Mouse (Mus musculus): ENCODE data around the gene Slc8a3.
"Not testable (repeated sequence)": the region's sequence is repeated elsewhere in the genome, so short reads cannot be mapped to it uniquely, and the experiment has no call there.

Slc8a3 gene

DNA sequence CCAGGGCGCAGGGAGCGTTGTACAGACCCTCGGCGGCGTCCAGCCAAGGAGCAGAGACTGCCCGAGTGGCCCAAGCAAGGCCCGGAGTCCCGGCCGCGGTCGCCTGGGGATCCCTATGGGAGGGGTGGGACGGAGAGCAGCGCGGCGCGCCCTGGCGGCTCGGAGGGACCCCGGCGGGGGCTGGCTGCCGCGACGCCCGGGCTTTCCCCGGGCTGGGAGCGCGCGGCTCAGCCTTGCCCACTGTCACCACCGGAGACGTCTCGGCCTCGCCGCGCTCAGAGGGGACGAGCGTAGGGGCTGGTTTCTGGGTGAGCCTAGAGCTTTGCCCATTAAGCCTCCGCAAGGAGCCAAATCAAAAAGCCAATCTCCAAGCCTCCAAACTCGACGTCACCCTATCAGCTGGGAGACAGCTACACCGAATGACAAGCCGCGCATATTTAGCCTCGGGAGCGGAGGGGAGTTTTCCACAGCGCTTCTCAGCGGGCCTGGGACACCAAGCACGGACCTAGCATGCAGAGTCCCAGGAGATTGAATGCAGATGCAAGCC lies at the start of gene Slc8a3:
Gene Slc8a3 (minus strand): TSS at position 306 of the 547 bp plus-strand sequence.
- DNase-seq (ENCODE audit: low spot score), result peak; percentile 54

DNA sequence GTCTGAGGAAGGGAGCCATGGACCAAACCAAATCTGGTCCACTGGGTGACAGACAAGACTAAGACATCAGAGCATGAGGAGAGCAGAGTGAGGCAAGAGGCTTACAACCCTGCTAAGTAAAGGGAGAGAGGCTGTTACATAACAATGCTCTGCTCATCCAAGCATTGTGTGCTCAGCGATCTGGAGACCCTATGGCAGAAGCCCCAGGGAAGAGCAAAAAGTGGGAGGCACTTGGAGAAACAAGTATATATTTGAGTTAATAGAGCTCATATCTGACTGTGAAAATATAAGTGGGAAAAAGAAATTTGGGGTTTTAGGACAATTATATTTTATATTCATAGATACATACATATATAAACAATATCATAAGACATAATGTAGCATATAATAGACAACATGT lies 46.4 kb upstream of the Slc8a3 start, which contains the start of gene Gm4787:
Gene Gm4787 (minus strand): TSS at position 101 of the 400 bp plus-strand sequence.
- DNase-seq (ENCODE audit: low spot score), result not testable (repeated sequence)

DNA sequence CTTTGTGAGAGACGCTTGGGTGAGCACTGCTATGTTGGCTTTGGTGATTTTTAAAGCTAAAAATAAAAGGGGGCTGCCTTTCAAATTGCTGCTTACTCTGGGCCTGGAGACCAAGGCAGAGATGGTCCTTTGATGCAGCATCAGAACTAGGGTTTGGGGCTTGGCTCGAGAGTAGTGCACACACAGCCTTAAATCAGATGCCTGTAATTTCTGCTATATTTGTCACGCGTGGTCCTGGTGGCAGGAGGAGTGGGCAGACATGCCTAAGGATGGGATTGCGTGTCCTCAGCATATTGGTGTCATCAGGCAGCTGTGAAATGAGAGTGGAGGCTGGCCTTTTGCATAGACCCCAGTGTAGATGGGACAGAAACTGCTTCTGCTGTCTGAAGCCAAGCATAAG lies 861 bp upstream of the Slc8a3 start:
- no peak for DNase-seq (ENCODE audit: low spot score)

GRCm38 (mm10) chr12:81331937-81332874 lies 774 bp downstream of the Slc8a3 start:
- peak; percentile 77 for DNase-seq (ENCODE audit: low spot score)

DNA sequence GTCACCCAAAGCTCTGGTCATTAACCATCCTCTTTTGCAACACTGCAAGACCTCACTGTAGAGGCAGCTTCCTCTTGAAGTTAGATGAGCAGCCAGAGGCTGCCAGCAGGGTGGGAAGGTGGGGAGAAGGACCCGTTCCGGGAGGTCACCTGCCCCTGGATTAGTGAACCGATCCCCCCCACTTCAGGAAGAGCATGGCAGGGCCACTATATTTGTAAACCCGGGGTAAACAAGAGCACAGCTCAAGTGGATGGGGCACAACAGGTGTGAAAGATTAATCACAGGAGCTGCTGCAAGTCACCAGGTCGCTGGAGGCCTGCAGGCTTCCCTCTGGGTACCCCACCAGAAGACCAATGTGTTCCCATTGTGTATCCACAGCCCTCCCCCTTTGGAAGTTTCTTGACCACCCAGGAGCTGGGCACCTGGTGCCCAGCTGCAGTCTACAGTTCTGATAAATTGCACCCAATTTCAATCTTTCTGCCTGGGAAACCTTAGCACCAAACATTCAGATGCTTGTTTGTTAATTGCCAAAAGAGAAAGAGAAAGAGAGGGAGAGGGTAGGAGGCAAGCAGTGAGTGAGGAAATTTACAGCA lies 1.8 kb downstream of the Slc8a3 start:
- DNase-seq (ENCODE audit: low spot score), result no peak

DNA sequence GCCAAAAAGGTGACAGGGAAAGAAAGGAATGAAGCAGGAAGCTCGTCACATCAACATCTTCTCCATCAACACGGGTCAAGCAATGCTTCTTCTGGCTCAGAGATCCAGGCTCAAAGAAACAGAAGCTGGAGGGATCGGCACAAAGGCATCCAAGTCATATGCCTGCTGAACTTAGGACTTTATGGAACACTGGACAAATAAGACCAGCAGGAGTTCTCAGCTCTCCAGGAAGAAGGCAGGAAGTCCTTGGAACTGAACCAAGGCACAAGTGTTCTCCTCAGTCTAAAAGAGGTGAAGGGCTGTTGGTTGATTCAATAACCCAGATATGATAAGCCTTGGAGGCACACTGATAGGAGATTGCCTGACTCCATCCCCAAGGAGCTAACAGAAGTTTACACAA lies 8.0 kb downstream of the Slc8a3 start:
- no peak for DNase-seq (ENCODE audit: low spot score)

GRCm38 (mm10) chr12:81324116-81324515 lies 8.9 kb downstream of the Slc8a3 start:
- DNase-seq (ENCODE audit: low spot score), result no peak

- peak; percentile 27 for DNase-seq (ENCODE audit: low spot score)
These were observed 12.0 kb downstream of the Slc8a3 start for GRCm38 (mm10) chr12:81321021-81321420.

GRCm38 (mm10) chr12:81317811-81318210 lies 15.2 kb downstream of the Slc8a3 start:
- DNase-seq (ENCODE audit: low spot score), result peak; percentile 52

- no peak for DNase-seq (ENCODE audit: low spot score)
These were observed 17.0 kb downstream of the Slc8a3 start for GRCm38 (mm10) chr12:81315953-81316352.

- no peak for DNase-seq (ENCODE audit: low spot score)
These were observed 29.4 kb downstream of the Slc8a3 start for GRCm38 (mm10) chr12:81303626-81304025.

DNA sequence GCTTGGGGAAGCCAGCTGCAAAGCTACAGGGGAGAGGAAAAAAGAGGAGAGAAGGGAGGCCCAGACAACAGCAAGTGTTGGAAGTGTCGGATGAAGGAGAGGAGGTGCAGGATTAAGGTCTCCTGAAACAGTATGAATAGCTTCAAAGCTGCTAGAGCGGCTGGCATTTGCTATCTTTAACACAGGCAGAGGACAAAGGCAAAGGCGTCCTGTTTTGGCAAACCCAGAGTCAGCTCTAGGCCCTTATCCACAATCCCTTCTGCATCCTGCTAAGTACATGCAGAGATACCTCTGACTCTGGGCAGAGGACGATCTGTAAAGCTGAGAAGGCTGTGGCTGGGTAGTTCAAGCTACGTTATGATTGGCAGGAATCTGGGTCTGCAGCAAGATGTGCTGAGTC lies 38.4 kb downstream of the Slc8a3 start:
- DNase-seq (ENCODE audit: low spot score), result no peak

- DNase-seq (ENCODE audit: low spot score), result no peak
These were observed 54.9 kb downstream of the Slc8a3 start for GRCm38 (mm10) chr12:81278031-81278430.

- DNase-seq (ENCODE audit: low spot score), result no peak
These were observed 58.4 kb downstream of the Slc8a3 start for GRCm38 (mm10) chr12:81274616-81275015.

DNA sequence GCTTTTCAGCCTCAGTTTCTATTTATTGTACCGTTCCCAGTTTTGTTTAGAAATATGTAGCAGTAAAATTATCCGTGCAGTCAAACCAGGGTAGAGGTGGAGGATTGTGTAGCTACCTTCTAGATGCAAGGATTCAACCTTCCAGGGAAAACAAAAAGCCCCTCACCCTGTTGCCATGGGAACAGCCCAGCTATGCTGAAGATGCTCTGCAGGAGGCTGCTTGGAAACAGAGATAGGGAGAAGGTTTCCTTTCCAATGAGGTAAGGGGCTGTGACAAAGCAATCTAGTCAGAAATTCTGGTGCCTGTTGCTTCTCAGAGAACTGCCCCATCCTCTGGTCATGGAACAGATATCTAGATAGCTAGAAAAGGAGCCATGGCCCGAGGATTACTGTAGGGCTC lies 59.6 kb downstream of the Slc8a3 start:
- DNase-seq (ENCODE audit: low spot score), result peak; percentile 51

- no peak for DNase-seq (ENCODE audit: low spot score)
These were observed 63.7 kb downstream of the Slc8a3 start for GRCm38 (mm10) chr12:81269246-81269645.

- no peak for DNase-seq (ENCODE audit: low spot score)
These were observed 70.2 kb downstream of the Slc8a3 start for GRCm38 (mm10) chr12:81262821-81263220.

DNA sequence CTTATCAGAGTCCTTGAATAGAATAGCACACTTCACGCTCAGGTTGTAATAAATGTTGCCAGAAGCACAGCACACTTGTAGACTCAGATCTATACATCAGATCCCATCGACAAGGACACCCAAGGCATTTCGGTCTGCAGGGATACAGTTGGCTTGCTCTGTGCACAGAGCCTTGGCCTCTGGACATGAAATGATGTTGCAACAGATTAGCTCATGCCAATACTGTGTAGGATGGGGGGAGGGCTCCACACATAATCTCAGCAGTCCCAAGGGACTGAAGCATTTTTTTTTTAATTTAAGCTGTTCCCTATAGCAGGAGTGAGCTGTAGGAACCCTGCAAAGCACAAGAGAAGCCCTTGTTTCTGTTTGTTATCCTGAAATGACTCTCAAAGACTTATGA lies 74.8 kb downstream of the Slc8a3 start:
- no peak for DNase-seq (ENCODE audit: low spot score)

DNA sequence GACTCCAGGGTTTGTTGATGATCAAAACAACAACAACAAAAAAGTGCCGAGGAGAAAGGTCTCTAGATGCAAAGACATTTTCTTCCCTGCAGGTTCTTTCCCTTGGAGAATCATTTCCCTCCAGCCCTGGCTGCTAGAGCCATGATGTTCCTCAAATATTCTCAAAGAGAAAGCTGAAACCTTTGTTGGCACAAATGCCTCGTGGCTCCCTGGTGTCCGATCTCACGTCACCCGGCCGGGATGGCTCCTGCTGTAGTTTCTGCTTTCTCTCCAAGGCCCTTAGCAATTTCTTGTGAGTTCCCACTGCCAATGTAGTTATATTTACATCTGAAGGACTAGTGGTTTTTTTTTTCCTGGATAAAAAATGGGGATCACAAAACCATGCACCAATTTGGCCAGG lies 87.6 kb downstream of the Slc8a3 start:
- DNase-seq (ENCODE audit: low spot score), result no peak

- no peak for DNase-seq (ENCODE audit: low spot score)
These were observed 88.0 kb downstream of the Slc8a3 start for GRCm38 (mm10) chr12:81244954-81245353.

DNA sequence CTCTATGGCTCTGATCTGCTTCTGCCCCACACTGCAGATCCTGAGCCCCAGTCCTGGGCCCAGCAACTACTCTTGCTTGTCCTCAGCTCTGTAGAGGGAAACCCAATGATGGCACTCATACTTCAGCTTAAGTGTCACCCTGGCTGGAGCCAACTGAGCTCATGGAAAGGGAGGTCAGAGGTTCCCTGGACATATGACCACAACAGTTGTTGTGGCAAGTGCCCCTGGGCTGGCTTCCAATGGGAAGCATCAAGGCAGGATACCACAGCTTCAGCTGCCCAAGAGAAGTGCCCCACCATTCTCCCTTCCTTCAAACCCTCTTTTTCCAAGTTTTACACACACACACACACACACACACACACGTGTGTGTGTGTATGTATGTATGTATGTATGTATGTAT lies 88.5 kb downstream of the Slc8a3 start:
- DNase-seq (ENCODE audit: low spot score), result no peak

DNA sequence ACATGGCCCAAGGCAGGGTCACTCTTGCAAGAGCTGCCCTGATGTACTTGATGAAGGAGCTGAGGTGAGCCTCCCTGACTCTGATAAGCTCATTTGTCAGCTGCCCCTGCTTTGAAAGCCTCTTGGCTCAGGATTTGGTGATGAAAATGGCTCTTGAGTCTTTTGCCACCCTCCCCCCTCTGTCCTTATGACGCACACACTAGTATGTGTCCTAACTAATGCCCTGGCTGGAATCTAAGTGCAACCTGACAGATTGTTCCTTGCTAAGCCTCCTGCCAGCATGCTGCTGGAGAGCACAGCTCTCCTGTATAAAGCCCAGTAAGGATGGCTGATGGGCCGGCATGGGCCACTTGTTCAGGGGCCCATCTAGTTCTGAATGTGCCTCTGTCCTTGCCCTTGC lies 91.3 kb downstream of the Slc8a3 start:
- DNase-seq (ENCODE audit: low spot score), result no peak

DNA sequence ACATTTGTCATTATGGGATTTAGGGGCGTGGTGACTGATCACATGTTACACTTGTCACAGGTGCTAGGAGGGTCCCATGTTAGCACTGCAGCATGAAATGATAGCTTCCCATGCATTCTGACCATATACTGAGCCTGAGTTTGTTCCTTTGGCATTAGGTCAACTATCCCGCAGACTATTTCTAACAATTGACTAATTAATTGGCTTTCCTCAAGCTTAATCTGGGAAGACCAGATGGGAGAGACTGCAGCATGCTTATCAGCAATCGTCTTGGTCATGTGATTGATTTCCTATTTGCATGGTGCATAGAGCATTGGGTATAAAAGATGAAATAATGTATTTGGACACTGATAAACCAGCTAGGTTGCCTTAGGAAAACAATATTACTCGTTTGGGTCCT lies 91.9 kb downstream of the Slc8a3 start:
- no peak for DNase-seq (ENCODE audit: low spot score)
